Mouse (Mus musculus): ENCODE measurements around the gene Ccpg1.

Ccpg1 gene

GRCm38 (mm10) chr9:73020566-73021097 lies 35.4 kb downstream of the Ccpg1 start:
- H3K36me3 ChIP-seq (ENCODE audit: insufficient read depth, low read length): peaks cover 87% of the 10 kb centered on the region
- no peaks in the 10 kb centered on the region for H3K9me3 ChIP-seq (ENCODE audit: low read length)
- TF ChIP-seq CTCF (conservative IDR thresholded peaks at IDR 0.05; ENCODE audit: low read length) (no peak), NANOG (IDR thresholded peaks at IDR 0.05; ENCODE audit: borderline replicate concordance, low read length) (no peak), POU5F1 (IDR thresholded peaks at IDR 0.05; ENCODE audit: borderline replicate concordance, low read length) (no peak)
- peaks cover 31% of the 10 kb centered on the region for H3K4me1 ChIP-seq (replicated peaks; ENCODE audit: low read depth, low read length)
- H3K4me3 ChIP-seq (replicated peaks; ENCODE audit: low read length): no peak overlapping the region
- H3K27me3 ChIP-seq (ENCODE audit: insufficient read depth, low read length): no peaks in the 10 kb centered on the region

- TF ChIP-seq NANOG (IDR thresholded peaks at IDR 0.05; ENCODE audit: borderline replicate concordance, low read length) (no peak), CTCF (conservative IDR thresholded peaks at IDR 0.05; ENCODE audit: low read length) (no peak), POU5F1 (IDR thresholded peaks at IDR 0.05; ENCODE audit: borderline replicate concordance, low read length) (no peak)
- peak overlapping the region; percentile 72 for H3K4me3 ChIP-seq (replicated peaks; ENCODE audit: low read length)
- H3K27me3 ChIP-seq (ENCODE audit: insufficient read depth, low read length): no peaks in the 10 kb centered on the region
- H3K9me3 ChIP-seq (ENCODE audit: low read length): no peaks in the 10 kb centered on the region
- H3K4me1 ChIP-seq (replicated peaks; ENCODE audit: low read depth, low read length): peaks cover 37% of the 10 kb centered on the region
- peaks cover 60% of the 10 kb centered on the region for H3K36me3 ChIP-seq (ENCODE audit: insufficient read depth, low read length)
These were observed 40.8 kb downstream of the Ccpg1 start for GRCm38 (mm10) chr9:73025818-73026636.

- Histone ChIP-seq H3K36me3 (ENCODE audit: insufficient read depth, low read length) (peaks cover 64% of the 10 kb centered on the region), H3K4me1 (replicated peaks; ENCODE audit: low read depth, low read length) (peaks cover 36% of the 10 kb centered on the region), H3K27me3 (ENCODE audit: insufficient read depth, low read length) (no peaks in the 10 kb centered on the region), H3K9me3 (ENCODE audit: low read length) (no peaks in the 10 kb centered on the region), H3K4me3 (replicated peaks; ENCODE audit: low read length) (no peak overlapping the region)
- TF ChIP-seq CTCF (conservative IDR thresholded peaks at IDR 0.05; ENCODE audit: low read length): no peak
- TF ChIP-seq POU5F1 (IDR thresholded peaks at IDR 0.05; ENCODE audit: borderline replicate concordance, low read length): no peak
- no peak for TF ChIP-seq NANOG (IDR thresholded peaks at IDR 0.05; ENCODE audit: borderline replicate concordance, low read length)
These were observed 45.2 kb downstream of the Ccpg1 start for GRCm38 (mm10) chr9:73030443-73030842.

GRCm38 (mm10) chr9:73031421-73031820 lies 46.2 kb downstream of the Ccpg1 start:
- TF ChIP-seq CTCF (conservative IDR thresholded peaks at IDR 0.05; ENCODE audit: low read length): no peak
- no peak for TF ChIP-seq POU5F1 (IDR thresholded peaks at IDR 0.05; ENCODE audit: borderline replicate concordance, low read length)
- TF ChIP-seq NANOG (IDR thresholded peaks at IDR 0.05; ENCODE audit: borderline replicate concordance, low read length): no peak

GRCm38 (mm10) chr9:73033406-73033805 lies 48.2 kb downstream of the Ccpg1 start:
- TF ChIP-seq POU5F1 (IDR thresholded peaks at IDR 0.05; ENCODE audit: borderline replicate concordance, low read length): no peak
- peak; percentile 63 for TF ChIP-seq CTCF (conservative IDR thresholded peaks at IDR 0.05; ENCODE audit: low read length)
- TF ChIP-seq NANOG (IDR thresholded peaks at IDR 0.05; ENCODE audit: borderline replicate concordance, low read length): no peak
- peaks cover 86% of the 10 kb centered on the region for H3K36me3 ChIP-seq (ENCODE audit: insufficient read depth, low read length)
- H3K27me3 ChIP-seq (ENCODE audit: insufficient read depth, low read length): no peaks in the 10 kb centered on the region
- H3K9me3 ChIP-seq (ENCODE audit: low read length): no peaks in the 10 kb centered on the region
- no peak overlapping the region for H3K4me3 ChIP-seq (replicated peaks; ENCODE audit: low read length)
- peaks cover 18% of the 10 kb centered on the region for H3K4me1 ChIP-seq (replicated peaks; ENCODE audit: low read depth, low read length)

More at GRCm38 (mm10) chr9:73031421-73031820, 46.2 kb downstream of the Ccpg1 start:
- H3K27me3 ChIP-seq (ENCODE audit: insufficient read depth, low read length): no peaks in the 10 kb centered on the region
- no peaks in the 10 kb centered on the region for H3K9me3 ChIP-seq (ENCODE audit: low read length)
- H3K4me1 ChIP-seq (replicated peaks; ENCODE audit: low read depth, low read length): peaks cover 29% of the 10 kb centered on the region
- H3K4me3 ChIP-seq (replicated peaks; ENCODE audit: low read length): no peak overlapping the region
- peaks cover 74% of the 10 kb centered on the region for H3K36me3 ChIP-seq (ENCODE audit: insufficient read depth, low read length)

GRCm38 (mm10) chr9:73039222-73039945 lies 54.2 kb downstream of the Ccpg1 start:
- Histone ChIP-seq H3K36me3 (ENCODE audit: insufficient read depth, low read length) (peaks cover 41% of the 10 kb centered on the region), H3K4me1 (replicated peaks; ENCODE audit: low read depth, low read length) (peaks cover 34% of the 10 kb centered on the region), H3K9me3 (ENCODE audit: low read length) (no peaks in the 10 kb centered on the region), H3K27me3 (ENCODE audit: insufficient read depth, low read length) (no peaks in the 10 kb centered on the region), H3K4me3 (replicated peaks; ENCODE audit: low read length) (peak overlapping the region; percentile 96)
- TF ChIP-seq NANOG (IDR thresholded peaks at IDR 0.05; ENCODE audit: borderline replicate concordance, low read length) (no peak), POU5F1 (IDR thresholded peaks at IDR 0.05; ENCODE audit: borderline replicate concordance, low read length) (no peak), CTCF (conservative IDR thresholded peaks at IDR 0.05; ENCODE audit: low read length) (no peak)

- peaks cover 39% of the 10 kb centered on the region for H3K4me1 ChIP-seq (replicated peaks; ENCODE audit: low read depth, low read length)
- no peaks in the 10 kb centered on the region for H3K27me3 ChIP-seq (ENCODE audit: insufficient read depth, low read length)
- H3K36me3 ChIP-seq (ENCODE audit: insufficient read depth, low read length): peaks cover 36% of the 10 kb centered on the region
- no peaks in the 10 kb centered on the region for H3K9me3 ChIP-seq (ENCODE audit: low read length)
- peak within 1 kb of the TSS; percentile 96 for H3K4me3 ChIP-seq (replicated peaks; ENCODE audit: low read length)
- TF ChIP-seq CTCF (conservative IDR thresholded peaks at IDR 0.05; ENCODE audit: low read length) (no peak), POU5F1 (IDR thresholded peaks at IDR 0.05; ENCODE audit: borderline replicate concordance, low read length) (no peak), NANOG (IDR thresholded peaks at IDR 0.05; ENCODE audit: borderline replicate concordance, low read length) (no peak)
These were observed 54.9 kb downstream of the Ccpg1 start, which contains the start of gene Pigb for GRCm38 (mm10) chr9:73040080-73040479. Gene Pigb, minus strand, starts transcription at chr9:73040378.

Measured in E14TG2a.4 (cell line).